Mouse (Mus musculus): ENCODE results near the gene Itpripl2. TPM values are rescaled to one million over a fixed set of nuclear protein-coding genes. Genes with fewer than 3 reads are reported as not detected.
A peak's percentile ranks its signal among the peaks of the same experiment; 100 is the strongest.

The Itpripl2 gene
- polyA plus RNA-seq, 1 experiment from 2014 or later: 23.7 TPM

GRCm38 (mm10) chr7:118508556-118508955, 16.8 kb upstream of the Itpripl2 start:
- TF ChIP-seq CTCF (IDR thresholded peaks at IDR 0.05): no peak
- POLR2A ChIA-PET: no interaction called here
- DNase-seq (ENCODE audit: low read depth, low spot score) (no peak), ATAC-seq (no peak)
- H3K27me3 ChIP-seq: no peaks in the 10 kb centered on the region
- in situ Hi-C loops (cut with MboI; ENCODE audit: low pct_unique_long_range_greater_than_20kb): no loop called here
- CTCF ChIA-PET: interaction anchor here (2.8 kb wide), 1 partner anchor 9 kb away, joined by 10 read pairs; no protein-coding TSS in a partner anchor

DNA sequence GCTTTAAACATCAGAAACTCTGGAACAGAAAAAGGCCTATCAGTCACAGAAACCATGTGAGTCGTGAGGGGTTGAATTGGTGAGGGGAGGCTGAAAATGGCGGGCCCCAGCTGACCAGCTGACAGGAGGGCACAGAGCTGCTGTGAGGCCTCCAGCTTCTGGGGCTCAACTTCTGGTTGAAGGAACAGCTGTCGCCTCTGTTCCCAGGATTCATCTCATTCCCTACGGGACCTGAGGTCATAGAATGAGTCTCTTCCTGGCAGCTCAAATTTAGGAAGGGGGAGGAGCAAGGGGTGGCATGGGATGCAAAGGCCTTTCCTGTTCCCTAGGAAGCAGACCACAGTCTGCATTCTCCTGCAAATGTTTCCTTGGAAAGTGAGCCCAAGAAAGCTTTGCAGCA, 12.1 kb upstream of the Itpripl2 start:
- POLR2A ChIA-PET: interaction anchor here (1.1 to 2.0 kb wide), 2 partner anchors 12 to 14 kb away, joined by 4 read pairs; partner anchors contain the start of gene Itpripl2
- TF ChIP-seq CTCF (IDR thresholded peaks at IDR 0.05): no peak
- no peak for ATAC-seq

DNA sequence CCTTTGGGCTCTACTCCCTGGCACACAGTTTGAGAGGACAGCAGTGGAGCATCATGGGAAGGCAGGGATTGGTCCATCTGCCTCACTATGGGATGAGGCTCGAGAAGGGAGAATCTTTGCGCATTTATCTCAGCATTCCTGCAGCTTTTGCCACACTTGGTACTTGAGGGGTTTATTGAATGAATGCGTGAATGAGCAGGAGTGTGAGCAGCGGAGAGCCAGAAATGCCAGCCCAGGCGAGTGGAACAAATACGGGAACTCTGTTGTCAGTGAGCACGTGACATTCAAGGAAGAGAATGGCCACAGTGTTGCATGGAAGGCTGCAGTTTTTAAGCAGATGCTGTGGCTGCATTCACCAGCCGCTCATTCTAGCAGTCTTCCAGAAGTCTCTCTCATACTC, 10.6 kb upstream of the Itpripl2 start:
- CTCF ChIA-PET: no interaction called here
- peak; percentile 28 for ATAC-seq
- no peak for DNase-seq (ENCODE audit: low read depth, low spot score)
- in situ Hi-C loops (cut with MboI; ENCODE audit: low pct_unique_long_range_greater_than_20kb): no loop called here
- POLR2A ChIA-PET: interaction anchor here (1.2 kb wide), 1 partner anchor 10 kb away, joined by 4 read pairs; no protein-coding TSS in a partner anchor
- no peaks in the 10 kb centered on the region for H3K27me3 ChIP-seq
- TF ChIP-seq CTCF (IDR thresholded peaks at IDR 0.05): no peak

More for the DNA sequence above, 12.1 kb upstream of the Itpripl2 start:
- in situ Hi-C loops (cut with MboI; ENCODE audit: low pct_unique_long_range_greater_than_20kb): no loop called here
- CTCF ChIA-PET: interaction anchor here (1.3 to 1.9 kb wide), 4 partner anchors 10 to 55 kb away, joined by 3 to 8 read pairs (median 4); no protein-coding TSS in a partner anchor
- no peaks in the 10 kb centered on the region for H3K27me3 ChIP-seq
- DNase-seq (ENCODE audit: low read depth, low spot score): no peak

GRCm38 (mm10) chr7:118499784-118500435, 8.1 kb upstream of the Itpripl2 start:
- no peaks in the 10 kb centered on the region for H3K27me3 ChIP-seq
- TF ChIP-seq CTCF (IDR thresholded peaks at IDR 0.05): no peak
- ChIA-PET CTCF (no interaction called here), POLR2A (interaction anchor here (0.9 kb wide), 1 partner anchor 33 kb away, joined by 3 read pairs; the partner anchor contains the start of gene Coq7)
- in situ Hi-C loops (cut with MboI; ENCODE audit: low pct_unique_long_range_greater_than_20kb): no loop called here
- DNase-seq (ENCODE audit: low read depth, low spot score) (no peak), ATAC-seq (no peak)

GRCm38 (mm10) chr7:118498984-118499783, 7.4 kb upstream of the Itpripl2 start:
- ChIA-PET CTCF (no interaction called here), POLR2A (interaction anchor here (0.9 kb wide), 1 partner anchor 33 kb away, joined by 3 read pairs; the partner anchor contains the start of gene Coq7)
- DNase-seq (ENCODE audit: low read depth, low spot score) (no peak), ATAC-seq (no peak)
- TF ChIP-seq CTCF (IDR thresholded peaks at IDR 0.05): no peak
- no peaks in the 10 kb centered on the region for H3K27me3 ChIP-seq
- in situ Hi-C loops (cut with MboI; ENCODE audit: low pct_unique_long_range_greater_than_20kb): no loop called here

GRCm38 (mm10) chr7:118494892-118495579, 3.3 kb upstream of the Itpripl2 start:
- ChIA-PET CTCF (interaction anchor here (1.3 to 2.4 kb wide), 2 partner anchors 9 to 11 kb away, joined by 3 to 5 read pairs; no protein-coding TSS in a partner anchor), POLR2A (interaction anchor here (1.2 kb wide), 1 partner anchor 47 kb away, joined by 3 read pairs; the partner anchor contains the start of gene Syt17)
- no peak for TF ChIP-seq CTCF (IDR thresholded peaks at IDR 0.05)
- in situ Hi-C loops (cut with MboI; ENCODE audit: low pct_unique_long_range_greater_than_20kb): no loop called here
- no peaks in the 10 kb centered on the region for H3K27me3 ChIP-seq
- DNase-seq (ENCODE audit: low read depth, low spot score) (no peak), ATAC-seq (no peak)

- in situ Hi-C loops (cut with MboI; ENCODE audit: low pct_unique_long_range_greater_than_20kb): no loop called here
- CTCF ChIA-PET: interaction anchor here (0.9 to 2.4 kb wide), 2 partner anchors 10 to 13 kb away, joined by 3 to 5 read pairs; no protein-coding TSS in a partner anchor
- POLR2A ChIA-PET: no interaction called here
- no peaks in the 10 kb centered on the region for H3K27me3 ChIP-seq
- no peak for ATAC-seq
- DNase-seq (ENCODE audit: low read depth, low spot score): no peak
- no peak for TF ChIP-seq CTCF (IDR thresholded peaks at IDR 0.05)
Measured at GRCm38 (mm10) chr7:118493892-118494291, 2.1 kb upstream of the Itpripl2 start.

DNA sequence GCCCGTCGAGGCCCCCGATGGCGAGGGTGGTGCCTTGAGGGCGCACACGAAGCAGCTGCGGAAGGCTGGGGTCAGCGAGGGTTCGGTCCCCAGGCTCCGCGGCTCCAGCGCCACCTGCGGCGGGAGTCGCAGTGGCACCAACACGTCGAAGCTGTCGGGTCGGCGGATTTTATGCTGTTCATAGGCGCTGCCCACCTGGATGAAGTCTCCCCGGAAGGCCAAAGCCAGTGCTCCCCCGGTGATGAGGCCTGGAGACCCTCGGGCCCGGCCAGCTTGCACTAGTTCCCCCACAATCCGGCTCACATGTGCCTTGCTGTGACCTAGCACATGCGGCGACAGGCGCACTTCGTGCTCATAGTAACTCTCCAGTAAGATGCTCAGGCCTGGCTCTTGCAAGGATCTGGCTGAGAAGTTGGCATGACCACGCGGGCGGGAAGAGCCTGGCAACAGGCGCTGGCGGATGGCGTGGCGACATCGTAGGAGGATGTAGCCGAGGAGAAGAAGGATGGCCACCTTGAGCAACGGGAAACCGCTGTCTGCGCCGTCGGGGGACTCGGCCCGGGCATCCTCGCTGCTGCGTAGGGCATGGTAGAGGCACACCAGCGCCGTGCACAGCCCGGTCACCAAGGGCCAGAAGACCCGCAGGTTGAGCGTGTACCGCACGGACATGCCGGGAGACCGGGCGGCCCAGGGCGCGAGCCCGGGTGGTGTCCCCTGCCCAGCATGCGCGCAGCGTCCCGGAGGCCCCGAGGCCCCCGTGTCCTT, 927 bp downstream of the Itpripl2 start:
- TF ChIP-seq CTCF (IDR thresholded peaks at IDR 0.05): no peak
- ChIA-PET POLR2A (interaction anchor here (1.1 to 1.8 kb wide), 2 partner anchors 13 to 40 kb away, joined by 3 to 4 read pairs; no protein-coding TSS in a partner anchor), CTCF (no interaction called here)
- ATAC-seq (peak; percentile 14), DNase-seq (ENCODE audit: low read depth, low spot score) (no peak)
- in situ Hi-C loops (cut with MboI; ENCODE audit: low pct_unique_long_range_greater_than_20kb): no loop called here
- no peaks in the 10 kb centered on the region for H3K27me3 ChIP-seq

DNA sequence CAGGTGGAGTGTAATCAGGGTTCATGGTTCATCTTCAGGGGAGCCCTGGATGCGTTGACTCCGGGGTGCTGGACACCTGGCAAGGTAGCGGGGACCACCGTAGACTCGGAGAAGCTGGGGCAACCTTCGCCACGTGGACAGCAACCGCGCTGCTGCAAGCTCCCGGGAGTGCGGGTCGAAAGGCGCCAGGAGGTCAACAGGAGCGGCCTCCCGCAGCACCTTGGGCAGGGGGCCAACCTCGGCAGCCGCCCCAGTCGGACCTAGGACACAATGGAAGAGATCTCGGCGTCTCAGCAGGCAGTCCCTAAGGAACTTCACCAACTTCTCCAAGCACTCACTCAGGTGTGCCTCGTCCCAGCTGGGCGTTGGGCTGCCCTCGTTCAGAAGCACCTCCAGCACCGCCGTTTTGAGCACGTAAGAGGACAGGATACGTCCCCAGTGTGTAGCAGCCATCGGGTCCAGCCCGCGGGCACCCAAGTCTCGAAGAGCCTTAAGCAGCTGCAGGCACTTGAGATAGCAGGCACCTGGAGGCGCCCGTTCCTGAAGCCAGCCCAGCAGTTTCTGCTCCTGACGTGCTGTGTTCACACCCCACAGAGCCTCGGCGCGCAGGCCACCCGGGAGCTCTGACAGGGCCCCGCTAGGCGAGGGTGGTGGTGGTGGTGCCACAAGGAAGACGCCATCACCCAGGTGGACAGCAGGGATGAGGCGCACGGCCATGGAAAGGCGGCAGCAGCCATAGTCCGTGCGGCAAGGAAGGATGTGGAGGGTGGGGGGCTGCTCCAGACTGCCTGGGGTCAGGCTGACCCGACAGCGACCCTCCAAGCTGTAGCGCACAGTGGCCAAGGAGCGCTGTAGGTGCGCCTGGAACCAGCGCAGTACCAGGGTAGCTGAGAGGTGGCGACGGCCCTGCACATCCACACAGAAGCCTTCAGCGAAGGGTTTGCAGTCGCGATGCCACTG, 1.8 kb downstream of the Itpripl2 start:
- DNase-seq (ENCODE audit: low read depth, low spot score) (no peak), ATAC-seq (no peak)
- TF ChIP-seq CTCF (IDR thresholded peaks at IDR 0.05): no peak
- ChIA-PET POLR2A (interaction anchor here (1.1 kb wide), 1 partner anchor 14 kb away, joined by 4 read pairs; no protein-coding TSS in a partner anchor), CTCF (interaction anchor here (2.1 kb wide), 1 partner anchor 28 kb away, joined by 11 read pairs; no protein-coding TSS in a partner anchor)
- H3K27me3 ChIP-seq: no peaks in the 10 kb centered on the region
- in situ Hi-C loops (cut with MboI; ENCODE audit: low pct_unique_long_range_greater_than_20kb): no loop called here
